Mouse (Mus musculus) liver, embryonic 12.5 days (tissue): ENCODE measurements around the gene Hist2h3c1. TPM values are rescaled to one million over a fixed set of nuclear protein-coding genes. Genes with fewer than 3 reads are reported as not detected.
A peak's percentile ranks its signal among the peaks of the same experiment; 100 is the strongest.
"Not testable (repeated sequence)": the region's sequence is repeated elsewhere in the genome, so short reads cannot be mapped to it uniquely, and the experiment has no call there.

Experiments
- ATAC-seq: fragments of 200-750 bp; cut with Nextera tagmentation; 2 replicates; pipeline ENCODE4 v1.8.0; 2017; ENCODE audit warnings: moderate number of reproducible peaks, mild to moderate bottlenecking, moderate library complexity
- H3K27ac ChIP-seq: fragments of 300-500 bp; sonication (generic); 2 replicates; pipeline ENCODE4 v1.5.1; 2016; ENCODE audit warnings: mild to moderate bottlenecking
- H3K27me3 ChIP-seq: fragments of 300-500 bp; sonication (generic); replicated peaks from 2 replicates; pipeline ENCODE4 v1.6.1; 2016; ENCODE audit warnings: mild to moderate bottlenecking, moderate library complexity
- H3K36me3 ChIP-seq: fragments of 300-500 bp; sonication (generic); 2 replicates; pipeline ENCODE4 v1.6.1; 2016; ENCODE audit warnings: mild to moderate bottlenecking, moderate library complexity
- H3K4me1 ChIP-seq: fragments of 300-500 bp; sonication (generic); 2 replicates; pipeline ENCODE4 v1.6.1; 2016
- H3K4me2 ChIP-seq: fragments of 300-500 bp; sonication (generic); 2 replicates; pipeline ENCODE4 v1.6.1; 2016; ENCODE audit warnings: mild to moderate bottlenecking, moderate library complexity
- H3K4me3 ChIP-seq: fragments of 300-500 bp; sonication (generic); 2 replicates; pipeline ENCODE4 v1.5.1; 2016; ENCODE audit warnings: mild to moderate bottlenecking, moderate library complexity
- H3K9ac ChIP-seq: fragments of 300-500 bp; sonication (generic); 2 replicates; pipeline ENCODE4 v1.6.1; 2016; ENCODE audit warnings: mild to moderate bottlenecking, moderate library complexity
- H3K9me3 ChIP-seq: fragments of 300-500 bp; sonication (generic); replicated peaks from 2 replicates; pipeline ENCODE4 v1.6.1; 2016; ENCODE audit warnings: mild to moderate bottlenecking, moderate library complexity
- WGBS: fragments of 180-500 bp; shearing (Covaris S2); methylation state at CpG from one replicate; pipeline ENCODE4 v1.1.7; 2016; ENCODE audit not compliant: insufficient replicate concordance; 5-methylcytosine and 5-hydroxymethylcytosine counted together
- polyA plus RNA-seq: library from polyadenylated mRNA; unstranded; fragments of >200 nt; fragmentation: Nextera tagmentation; extraction: Ambion mirVana; gene quantifications from 2 replicates; pipeline ENCODE4 v1.2.1, GENCODE M21; 2016

The Hist2h3c1 gene
- polyA plus RNA-seq, 1 experiment from 2014 or later = 3.0 TPM

DNA sequence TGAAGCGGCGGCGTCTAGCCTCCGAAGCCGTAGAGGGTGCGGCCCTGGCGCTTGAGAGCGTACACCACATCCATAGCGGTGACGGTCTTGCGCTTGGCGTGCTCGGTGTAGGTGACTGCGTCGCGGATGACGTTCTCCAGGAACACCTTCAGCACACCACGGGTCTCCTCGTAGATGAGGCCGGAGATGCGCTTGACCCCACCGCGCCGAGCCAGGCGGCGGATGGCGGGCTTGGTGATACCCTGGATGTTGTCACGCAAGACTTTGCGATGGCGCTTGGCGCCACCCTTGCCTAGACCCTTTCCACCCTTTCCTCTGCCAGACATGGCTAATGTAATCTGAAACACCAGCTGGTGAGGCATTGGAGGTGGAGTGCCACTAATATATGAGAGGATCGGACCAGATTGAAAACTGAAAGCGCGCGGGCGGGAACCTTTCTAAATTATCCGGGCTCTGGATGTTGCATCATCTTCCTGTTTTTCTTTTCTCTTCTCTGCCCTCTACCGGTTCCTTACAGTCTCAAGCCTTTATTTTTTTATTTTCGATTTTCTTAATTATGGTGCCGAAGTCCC is 16.6 kb downstream of the Hist2h3c1 start, which contains the start of gene Hist2h4:
Gene Hist2h4 (minus strand): TSS at position 333 of the 572 bp plus-strand sequence.
- H3K36me3 ChIP-seq = no peaks in the 10 kb centered on the region
- peak within 1 kb of the TSS; percentile 58 for H3K4me3 ChIP-seq
- H3K4me1 ChIP-seq = peaks cover 61% of the 10 kb centered on the region
- peak; percentile 90 for ATAC-seq
- under 1% methylated on average over 40 of the region's 40 CpGs for WGBS
- no peaks in the 10 kb centered on the region for H3K27me3 ChIP-seq
- H3K9me3 ChIP-seq = no peaks in the 10 kb centered on the region
- H3K4me2 ChIP-seq = peak within 1 kb of the TSS; percentile 74
- H3K9ac ChIP-seq = peak within 1 kb of the TSS; percentile 84
- peak within 1 kb of the TSS; percentile 98 for H3K27ac ChIP-seq

- no peak for ATAC-seq
- peaks cover 64% of the 10 kb centered on the region for H3K4me1 ChIP-seq
- H3K4me2 ChIP-seq = peak overlapping the region; percentile 74
- H3K27ac ChIP-seq = peak overlapping the region; percentile 98
- no peaks in the 10 kb centered on the region for H3K9me3 ChIP-seq
- no peaks in the 10 kb centered on the region for H3K36me3 ChIP-seq
- peak overlapping the region; percentile 58 for H3K4me3 ChIP-seq
- 6% methylated on average over 27 of the region's 27 CpGs for WGBS
- peak overlapping the region; percentile 84 for H3K9ac ChIP-seq
- H3K27me3 ChIP-seq = no peaks in the 10 kb centered on the region
Measured at GRCm38 (mm10) chr3:96263558-96264403, 17.3 kb downstream of the Hist2h3c1 start.

DNA sequence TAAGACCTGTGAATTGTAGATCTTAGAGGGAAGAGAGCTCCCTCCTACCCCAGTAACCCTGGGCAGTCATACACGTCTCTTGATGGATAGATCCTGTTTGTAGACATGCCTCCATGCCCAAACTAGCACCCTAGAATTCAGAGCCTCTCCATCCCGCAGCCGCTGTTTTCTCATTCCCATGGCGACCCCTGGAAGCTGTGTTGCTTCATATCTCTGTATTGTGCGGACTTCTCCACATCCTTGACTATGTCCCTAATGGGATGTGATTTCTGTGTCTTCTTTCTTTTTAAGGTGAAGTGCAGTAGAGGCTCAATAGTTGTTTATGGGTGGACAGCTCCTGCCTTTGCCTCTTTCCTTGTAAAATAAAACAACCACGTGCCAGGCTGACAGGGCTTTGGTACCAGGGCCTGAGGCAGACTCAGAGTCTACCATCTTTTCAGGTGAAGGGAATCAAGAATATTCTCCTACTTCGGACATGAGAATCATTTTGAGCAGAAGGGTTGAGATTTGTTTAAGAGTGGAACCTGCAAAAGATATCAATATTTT is 18.0 kb downstream of the Hist2h3c1 start:
- H3K4me3 ChIP-seq = peak overlapping the region; percentile 58
- peak overlapping the region; percentile 84 for H3K9ac ChIP-seq
- no peaks in the 10 kb centered on the region for H3K9me3 ChIP-seq
- H3K36me3 ChIP-seq = no peaks in the 10 kb centered on the region
- no peak for ATAC-seq
- H3K27ac ChIP-seq = peak overlapping the region; percentile 98
- H3K4me1 ChIP-seq = peaks cover 64% of the 10 kb centered on the region
- WGBS = 71% methylated on average over 7 of the region's 7 CpGs
- H3K4me2 ChIP-seq = peak overlapping the region; percentile 74
- H3K27me3 ChIP-seq = no peaks in the 10 kb centered on the region

DNA sequence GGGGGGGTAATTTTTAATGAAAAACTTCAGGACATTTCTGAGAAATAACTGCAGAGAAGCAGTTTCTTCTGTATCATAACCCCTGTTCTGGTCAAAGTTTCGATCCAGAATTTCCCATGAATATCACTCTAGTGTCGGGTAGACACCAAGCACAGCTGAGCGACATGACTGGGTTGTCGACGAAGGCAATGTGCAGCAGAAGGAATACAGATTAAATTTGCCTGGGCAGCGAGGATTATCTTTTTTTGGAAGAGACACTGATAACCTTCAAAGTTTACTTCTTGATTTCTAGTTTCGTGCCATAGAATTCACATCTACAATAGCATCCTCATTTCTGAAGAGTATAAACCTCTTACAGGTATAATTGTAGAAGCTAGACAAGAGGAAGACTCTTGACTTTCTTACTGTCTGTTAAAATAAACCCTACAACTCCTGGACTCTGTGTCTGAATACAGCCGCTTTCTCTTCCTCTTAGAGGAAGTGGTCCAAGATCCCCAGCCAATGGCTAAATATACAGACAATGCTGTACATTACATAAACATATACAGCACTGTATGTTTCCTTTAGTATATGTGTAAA is 19.7 kb downstream of the Hist2h3c1 start:
- WGBS = 39% methylated on average over 8 of the region's 8 CpGs
- no peaks in the 10 kb centered on the region for H3K36me3 ChIP-seq
- peak overlapping the region; percentile 95 for H3K27ac ChIP-seq
- no peaks in the 10 kb centered on the region for H3K9me3 ChIP-seq
- no peak overlapping the region for H3K4me3 ChIP-seq
- H3K9ac ChIP-seq = peak overlapping the region; percentile 65
- ATAC-seq = no peak
- peaks cover 63% of the 10 kb centered on the region for H3K4me1 ChIP-seq
- no peaks in the 10 kb centered on the region for H3K27me3 ChIP-seq
- H3K4me2 ChIP-seq = peak overlapping the region; percentile 12; the same call in 1 of the 2 replicates

DNA sequence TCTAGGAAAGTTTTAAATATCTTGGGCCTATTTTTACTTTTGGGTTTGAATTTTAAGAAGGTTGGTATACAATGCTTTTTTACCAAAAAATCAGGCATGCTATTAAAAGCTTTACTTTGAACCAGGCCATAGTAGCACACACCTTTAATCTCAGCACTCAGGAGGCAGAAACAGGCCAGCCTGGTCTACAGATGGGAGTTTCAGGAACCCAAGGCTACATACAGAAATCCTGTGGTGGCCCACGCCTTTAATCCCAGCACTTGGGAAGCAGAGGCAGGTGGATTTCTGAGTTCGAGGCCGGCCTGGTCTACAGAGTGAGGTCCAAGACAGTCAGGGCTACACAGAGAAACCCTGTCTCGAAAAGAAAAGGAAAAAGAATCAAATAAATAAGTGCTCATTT is 21.1 kb downstream of the Hist2h3c1 start:
- ATAC-seq = no peak
- Histone ChIP-seq H3K4me3 (peak overlapping the region; percentile 50; the same call in 1 of the 2 replicates), H3K27me3 (no peaks in the 10 kb centered on the region), H3K36me3 (no peaks in the 10 kb centered on the region), H3K4me1 (peaks cover 50% of the 10 kb centered on the region), H3K27ac (peak overlapping the region; percentile 95), H3K4me2 (peak overlapping the region; percentile 69), H3K9ac (peak overlapping the region; percentile 70), H3K9me3 (no peaks in the 10 kb centered on the region)
- WGBS = 72% methylated on average over 4 of the region's 4 CpGs

GRCm38 (mm10) chr3:96268051-96268775 is 21.7 kb downstream of the Hist2h3c1 start, which contains the start of gene Hist2h3b:
Hist2h3b (plus strand) TSS chr3:96268654.
- no peaks in the 10 kb centered on the region for H3K9me3 ChIP-seq
- 21% methylated on average over 30 of the region's 30 CpGs for WGBS
- peak; percentile 52 for ATAC-seq

DNA sequence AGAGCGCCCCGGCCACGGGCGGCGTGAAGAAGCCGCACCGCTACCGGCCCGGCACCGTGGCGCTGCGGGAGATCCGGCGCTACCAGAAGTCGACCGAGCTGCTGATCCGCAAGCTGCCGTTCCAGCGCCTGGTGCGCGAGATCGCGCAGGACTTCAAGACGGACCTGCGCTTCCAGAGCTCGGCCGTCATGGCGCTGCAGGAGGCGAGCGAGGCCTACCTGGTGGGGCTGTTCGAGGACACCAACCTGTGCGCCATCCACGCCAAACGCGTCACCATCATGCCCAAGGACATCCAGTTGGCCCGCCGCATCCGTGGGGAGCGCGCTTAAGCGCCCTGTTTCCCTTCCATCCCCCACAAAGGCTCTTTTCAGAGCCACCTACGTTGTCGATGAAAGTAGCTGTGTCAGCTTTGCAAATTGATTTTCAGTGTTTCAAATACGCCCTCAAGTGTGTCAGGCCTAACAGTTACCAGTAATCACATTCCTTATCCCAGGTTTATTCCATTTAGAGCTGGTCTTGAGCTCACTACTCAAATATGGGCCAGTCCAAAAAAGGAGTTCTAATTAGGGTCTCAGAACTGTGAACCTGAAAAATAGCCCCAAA is 22.4 kb downstream of the Hist2h3c1 start:
- ATAC-seq = peak; percentile 31
- H3K9me3 ChIP-seq, H3K36me3 ChIP-seq, H3K27me3 ChIP-seq: not testable (repeated sequence)
- peak overlapping the region; percentile 62 for H3K4me3 ChIP-seq
- WGBS = 2% methylated on average over 16 of the region's 44 CpGs
- H3K27ac ChIP-seq = peak overlapping the region; percentile 99
- peak overlapping the region; percentile 74 for H3K4me2 ChIP-seq
- H3K9ac ChIP-seq = peak overlapping the region; percentile 84
- peaks cover 50% of the 10 kb centered on the region for H3K4me1 ChIP-seq

More at GRCm38 (mm10) chr3:96268051-96268775, 21.7 kb downstream of the Hist2h3c1 start, which contains the start of gene Hist2h3b:
- Histone ChIP-seq H3K9ac (peak within 1 kb of the TSS; percentile 84), H3K4me2 (peak within 1 kb of the TSS; percentile 74), H3K4me3 (peak within 1 kb of the TSS; percentile 62), H3K27ac (peak within 1 kb of the TSS; percentile 99), H3K4me1 (peaks cover 46% of the 10 kb centered on the region), H3K36me3 (no peaks in the 10 kb centered on the region), H3K27me3 (no peaks in the 10 kb centered on the region)

GRCm38 (mm10) chr3:96269511-96270474 is 23.3 kb downstream of the Hist2h3c1 start, which contains the start of gene Hist2h2bb:
Hist2h2bb (plus strand) TSS chr3:96269752.
- peak within 1 kb of the TSS; percentile 62 for H3K4me3 ChIP-seq
- ATAC-seq = peak; percentile 88
- H3K4me2 ChIP-seq = peak within 1 kb of the TSS; percentile 74
- H3K9ac ChIP-seq = peak within 1 kb of the TSS; percentile 87
- H3K36me3 ChIP-seq = no peaks in the 10 kb centered on the region
- peak within 1 kb of the TSS; percentile 99 for H3K27ac ChIP-seq
- H3K9me3 ChIP-seq = no peaks in the 10 kb centered on the region
- no peaks in the 10 kb centered on the region for H3K27me3 ChIP-seq
- peaks cover 41% of the 10 kb centered on the region for H3K4me1 ChIP-seq
- WGBS = under 1% methylated on average over 45 of the region's 45 CpGs

DNA sequence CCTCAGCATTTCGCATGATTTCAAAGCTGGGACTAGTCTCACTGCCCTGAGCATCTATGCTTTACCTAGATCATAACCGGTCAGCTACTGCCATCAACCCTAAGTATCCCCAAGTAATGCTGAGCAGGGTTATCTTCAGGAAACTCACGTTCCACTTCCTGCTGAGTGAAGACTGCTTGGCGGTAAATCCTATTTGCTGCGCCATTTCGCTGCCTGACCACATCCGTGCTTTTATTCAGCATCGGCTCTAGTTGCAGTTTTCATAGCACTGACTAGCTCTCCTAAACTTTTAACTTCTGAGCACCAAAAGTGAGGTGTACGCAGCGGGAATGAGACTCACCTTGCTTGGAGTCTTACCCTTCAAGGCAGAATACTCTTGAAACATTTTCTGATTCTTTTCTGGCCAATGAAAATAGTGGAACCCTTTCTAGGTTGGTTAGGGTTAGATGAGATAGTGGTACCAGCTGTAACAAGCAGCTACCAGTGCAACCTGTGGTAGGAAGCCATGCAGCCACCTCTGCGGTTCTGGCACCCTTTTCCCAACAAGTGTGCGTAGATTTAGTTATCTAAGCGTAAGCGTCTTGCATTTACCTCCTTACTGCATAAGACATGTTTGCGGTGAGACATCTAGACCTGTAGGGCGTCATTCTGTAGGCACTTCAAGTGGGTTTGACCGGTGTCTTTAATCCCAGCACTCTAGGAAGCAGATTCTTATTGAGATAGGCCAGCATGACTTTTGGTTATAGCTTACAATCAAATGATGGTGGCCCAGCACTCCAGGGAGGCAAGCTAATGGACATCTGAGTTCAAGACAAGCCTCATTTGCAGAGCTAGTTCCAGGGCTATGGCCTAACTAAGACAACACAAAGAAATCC is 27.3 kb downstream of the Hist2h3c1 start:
- Histone ChIP-seq H3K27me3 (no peaks in the 10 kb centered on the region), H3K4me1 (peaks cover 26% of the 10 kb centered on the region), H3K27ac (no peak overlapping the region), H3K4me3 (no peak overlapping the region), H3K9ac (peak overlapping the region; percentile 25; the same call in 1 of the 2 replicates), H3K9me3 (no peaks in the 10 kb centered on the region), H3K36me3 (no peaks in the 10 kb centered on the region), H3K4me2 (peak overlapping the region; percentile 0; the same call in 1 of the 2 replicates)
- ATAC-seq = no peak
- WGBS = 46% methylated on average over 17 of the region's 17 CpGs
